Mouse (Mus musculus): Measurements from ENCODE around the gene Lnpep.

Gene Lnpep

GRCm38 (mm10) chr17:17583896-17584295, 41.0 kb downstream of the Lnpep start:
- TF ChIP-seq GATA4 (IDR thresholded peaks at IDR 0.05; ENCODE audit: insufficient replicate concordance, low read length), result no peak

- TF ChIP-seq GATA4 (IDR thresholded peaks at IDR 0.05; ENCODE audit: insufficient replicate concordance, low read length), result no peak
Measured at GRCm38 (mm10) chr17:17581234-17581633, 43.6 kb downstream of the Lnpep start.

- TF ChIP-seq GATA4 (IDR thresholded peaks at IDR 0.05; ENCODE audit: insufficient replicate concordance, low read length), result no peak
Measured at GRCm38 (mm10) chr17:17576399-17576798, 48.5 kb downstream of the Lnpep start.

GRCm38 (mm10) chr17:17567071-17567470, 57.8 kb downstream of the Lnpep start:
- no peak for TF ChIP-seq GATA4 (IDR thresholded peaks at IDR 0.05; ENCODE audit: insufficient replicate concordance, low read length)

GRCm38 (mm10) chr17:17548958-17549357, 75.9 kb downstream of the Lnpep start:
- TF ChIP-seq GATA4 (IDR thresholded peaks at IDR 0.05; ENCODE audit: insufficient replicate concordance, low read length), result no peak

GRCm38 (mm10) chr17:17531338-17531737, 93.5 kb downstream of the Lnpep start:
- TF ChIP-seq GATA4 (IDR thresholded peaks at IDR 0.05; ENCODE audit: insufficient replicate concordance, low read length), result no peak

GRCm38 (mm10) chr17:17516384-17517016, 108.3 kb downstream of the Lnpep start:
- no peak for TF ChIP-seq GATA4 (IDR thresholded peaks at IDR 0.05; ENCODE audit: insufficient replicate concordance, low read length)

- TF ChIP-seq GATA4 (IDR thresholded peaks at IDR 0.05; ENCODE audit: insufficient replicate concordance, low read length), result no peak
Measured at GRCm38 (mm10) chr17:17506677-17507076, 118.2 kb downstream of the Lnpep start.

GRCm38 (mm10) chr17:17499278-17499677, 125.6 kb downstream of the Lnpep start:
- TF ChIP-seq GATA4 (IDR thresholded peaks at IDR 0.05; ENCODE audit: insufficient replicate concordance, low read length), result no peak

GRCm38 (mm10) chr17:17498848-17499247, 126.0 kb downstream of the Lnpep start:
- TF ChIP-seq GATA4 (IDR thresholded peaks at IDR 0.05; ENCODE audit: insufficient replicate concordance, low read length), result no peak

GRCm38 (mm10) chr17:17496730-17497129, 128.1 kb downstream of the Lnpep start:
- no peak for TF ChIP-seq GATA4 (IDR thresholded peaks at IDR 0.05; ENCODE audit: insufficient replicate concordance, low read length)

- TF ChIP-seq GATA4 (IDR thresholded peaks at IDR 0.05; ENCODE audit: insufficient replicate concordance, low read length), result no peak
Measured at GRCm38 (mm10) chr17:17492116-17492515, 132.7 kb downstream of the Lnpep start.

- no peak for TF ChIP-seq GATA4 (IDR thresholded peaks at IDR 0.05; ENCODE audit: insufficient replicate concordance, low read length)
Measured at GRCm38 (mm10) chr17:17491622-17492001, 133.2 kb downstream of the Lnpep start.

GRCm38 (mm10) chr17:17490820-17491621, 133.8 kb downstream of the Lnpep start:
- TF ChIP-seq GATA4 (IDR thresholded peaks at IDR 0.05; ENCODE audit: insufficient replicate concordance, low read length), result no peak

- TF ChIP-seq GATA4 (IDR thresholded peaks at IDR 0.05; ENCODE audit: insufficient replicate concordance, low read length), result no peak
Measured at GRCm38 (mm10) chr17:17485789-17486188, 139.1 kb downstream of the Lnpep start.
